Mouse (Mus musculus) ovary, postnatal 10 days (tissue): ENCODE measurements around the gene Rab7b.

Experiments used
- DNase-seq: peaks from one replicate; pipeline ENCODE4 v3.0.0; 2022; ENCODE audit warnings: low spot score

Rab7b gene

GRCm38 (mm10) chr1:131696325-131696724 is 7.8 kb downstream of the Rab7b start:
- DNase-seq = no peak

GRCm38 (mm10) chr1:131698770-131699169 is 10.3 kb downstream of the Rab7b start:
- no peak for DNase-seq

GRCm38 (mm10) chr1:131699642-131700041 is 11.1 kb downstream of the Rab7b start:
- no peak for DNase-seq

GRCm38 (mm10) chr1:131700447-131700846 is 12.0 kb downstream of the Rab7b start:
- DNase-seq = no peak

GRCm38 (mm10) chr1:131701391-131701790 is 12.9 kb downstream of the Rab7b start:
- DNase-seq = no peak

GRCm38 (mm10) chr1:131702094-131702766 is 13.7 kb downstream of the Rab7b start:
- no peak for DNase-seq

- no peak for DNase-seq
Measured at GRCm38 (mm10) chr1:131703482-131703881, 15.0 kb downstream of the Rab7b start.

- DNase-seq = no peak
Measured at GRCm38 (mm10) chr1:131708338-131708737, 19.8 kb downstream of the Rab7b start.

- DNase-seq = no peak
Measured at GRCm38 (mm10) chr1:131711518-131711917, 23.0 kb downstream of the Rab7b start.

- DNase-seq = peak; percentile 72
Measured at GRCm38 (mm10) chr1:131712386-131712785, 23.9 kb downstream of the Rab7b start.

- no peak for DNase-seq
Measured at GRCm38 (mm10) chr1:131714388-131715337, 26.2 kb downstream of the Rab7b start.

- no peak for DNase-seq
Measured at GRCm38 (mm10) chr1:131718952-131719694, 30.6 kb downstream of the Rab7b start.

GRCm38 (mm10) chr1:131721989-131722388 is 33.5 kb downstream of the Rab7b start:
- DNase-seq = no peak

GRCm38 (mm10) chr1:131723549-131723948 is 35.1 kb downstream of the Rab7b start:
- DNase-seq = no peak

GRCm38 (mm10) chr1:131726586-131726985 is 38.1 kb downstream of the Rab7b start:
- no peak for DNase-seq

GRCm38 (mm10) chr1:131730639-131731437 is 42.3 kb downstream of the Rab7b start:
- DNase-seq = no peak

GRCm38 (mm10) chr1:131733474-131734180 is 45.1 kb downstream of the Rab7b start:
- DNase-seq = no peak

- no peak for DNase-seq
Measured at GRCm38 (mm10) chr1:131734657-131735273, 46.3 kb downstream of the Rab7b start.

- DNase-seq = no peak
Measured at GRCm38 (mm10) chr1:131736494-131736893, 48.0 kb downstream of the Rab7b start.

- peak; percentile 47 for DNase-seq
Measured at GRCm38 (mm10) chr1:131737269-131737668, 48.8 kb downstream of the Rab7b start.
